16 mouse cellular contexts compared by ENCODE assay signal in genomic region chr14:27299705-27300104, GRCm38 (mm10).
DNase-seq lines count a peak whose midpoint lies in the region; ATAC-seq lines count a peak whose summit lies in the region.
"Had no signal": no experiment of that assay in that cellular context is flagged by ENCODE, and none has a peak within 500 bp of the region (broad histone marks: within the 10 kb centered on the region; RNA-seq: fewer than 3 reads in every experiment).

No protein-coding gene starts in this region.

- H3K4me2 ChIP-seq in heart, embryonic 15.5 days: no peak overlapping the region
- H3K4me2 ChIP-seq in liver, embryonic 15.5 days: no peak overlapping the region
- H3K4me2 ChIP-seq in liver, embryonic 11.5 days: no peak overlapping the region
- no peak overlapping the region for H3K4me2 ChIP-seq in hindbrain, embryonic 11.5 days (replicated peaks; ENCODE audit: low read depth, low read length)
- H3K4me2 ChIP-seq: embryonic facial prominence, embryonic 13.5 days; kidney, embryonic 15.5 days had no signal

- H3K4me3 ChIP-seq in heart, embryonic 15.5 days: no peak overlapping the region
- H3K4me3 ChIP-seq in liver, embryonic 15.5 days (replicated peaks): no peak overlapping the region
- H3K4me3 ChIP-seq in liver, embryonic 11.5 days (ENCODE audit: low read depth, low read length): no peak overlapping the region
- H3K4me3 ChIP-seq in hindbrain, embryonic 11.5 days (ENCODE audit: low read depth, low read length): no peak overlapping the region
- H3K4me3 ChIP-seq: embryonic facial prominence, embryonic 13.5 days; kidney, embryonic 15.5 days; left cerebral cortex, adult 2 months; limb, embryonic 10.5 days; midbrain, embryonic 10.5 days had no signal

- no peak overlapping the region for H3K9ac ChIP-seq in heart, embryonic 15.5 days
- H3K9ac ChIP-seq in liver, embryonic 15.5 days: no peak overlapping the region
- no peak overlapping the region for H3K9ac ChIP-seq in liver, embryonic 11.5 days (ENCODE audit: low read depth, low read length)
- no peak overlapping the region for H3K9ac ChIP-seq in hindbrain, embryonic 11.5 days (ENCODE audit: low read depth, low read length)
- H3K9ac ChIP-seq: embryonic facial prominence, embryonic 13.5 days; kidney, embryonic 15.5 days; liver, embryonic 14.5 days had no signal

- DNase-seq in heart, adult 8-10 months (ENCODE audit: low spot score): no peak
- no peak for DNase-seq in liver, embryonic 11.5 days (ENCODE audit: low spot score)
- DNase-seq in Muller cell, postnatal 12 days (ENCODE audit: inconsistent ontology term): peak; percentile 1
- DNase-seq in lung, postnatal 36 days: peak; percentile 59
- no peak for DNase-seq in hindbrain, embryonic 11.5 days (ENCODE audit: low spot score)
- DNase-seq: cerebellum, adult 9-10 months; thymus, postnatal 14 days had no signal

- ATAC-seq in heart, embryonic 15.5 days (replicated peaks; ENCODE audit: insufficient number of reproducible peaks, insufficient read depth, low FRiP score, low read depth): no peak
- no peak for ATAC-seq in liver, embryonic 15.5 days (ENCODE audit: insufficient read depth)
- ATAC-seq in liver, embryonic 11.5 days (replicated peaks; ENCODE audit: low FRiP score): no peak
- ATAC-seq in hindbrain, embryonic 11.5 days (ENCODE audit: low FRiP score): no peak
- no peak for ATAC-seq in erythroid progenitor cell, adult 5-6 weeks (replicated peaks; ENCODE audit: low FRiP score, poor library complexity, severe bottlenecking)

- peaks cover 2% of the 10 kb centered on the region; the same call in 1 of the 2 replicates for H3K4me1 ChIP-seq in heart, embryonic 15.5 days (replicated peaks)
- H3K4me1 ChIP-seq in liver, embryonic 15.5 days (replicated peaks): peaks cover 5% of the 10 kb centered on the region; the same call in 1 of the 2 replicates
- no peaks in the 10 kb centered on the region for H3K4me1 ChIP-seq in liver, embryonic 11.5 days (replicated peaks; ENCODE audit: control insufficient read depth, insufficient read depth, low read length)
- H3K4me1 ChIP-seq in hindbrain, embryonic 11.5 days (replicated peaks; ENCODE audit: control insufficient read depth, insufficient read depth, low read length): no peaks in the 10 kb centered on the region
- H3K4me1 ChIP-seq: embryonic facial prominence, embryonic 13.5 days; limb, embryonic 10.5 days; midbrain, embryonic 10.5 days had no signal

- WGBS in heart, embryonic 15.5 days: 53% methylated on average over 4 of the region's 4 CpGs
- 27% methylated on average over 4 of the region's 4 CpGs for WGBS in liver, embryonic 15.5 days (ENCODE audit: insufficient replicate concordance)
- WGBS in liver, embryonic 11.5 days: 35% methylated on average over 4 of the region's 4 CpGs
- WGBS in hindbrain, embryonic 11.5 days: 77% methylated on average over 4 of the region's 4 CpGs

- H3K9me3 ChIP-seq in heart, embryonic 15.5 days (replicated peaks): no peaks in the 10 kb centered on the region
- H3K9me3 ChIP-seq in liver, embryonic 15.5 days (replicated peaks): no peaks in the 10 kb centered on the region
- H3K9me3 ChIP-seq in liver, embryonic 11.5 days (ENCODE audit: control insufficient read depth, low read length): no peaks in the 10 kb centered on the region
- no peaks in the 10 kb centered on the region for H3K9me3 ChIP-seq in hindbrain, embryonic 11.5 days (ENCODE audit: control insufficient read depth, low read length)
- H3K9me3 ChIP-seq: embryonic facial prominence, embryonic 13.5 days; kidney, embryonic 15.5 days; limb, embryonic 10.5 days; midbrain, embryonic 10.5 days had no signal

- H3K27me3 ChIP-seq in heart, embryonic 15.5 days: no peaks in the 10 kb centered on the region
- no peaks in the 10 kb centered on the region for H3K27me3 ChIP-seq in liver, embryonic 15.5 days
- H3K27me3 ChIP-seq in liver, embryonic 11.5 days (replicated peaks; ENCODE audit: control insufficient read depth, insufficient read depth, low read length): no peaks in the 10 kb centered on the region
- H3K27me3 ChIP-seq in hindbrain, embryonic 11.5 days (ENCODE audit: control insufficient read depth, insufficient read depth, low read length): no peaks in the 10 kb centered on the region
- H3K27me3 ChIP-seq: embryonic facial prominence, embryonic 13.5 days; kidney, embryonic 15.5 days had no signal

- H3K36me3 ChIP-seq in heart, embryonic 15.5 days: no peaks in the 10 kb centered on the region
- H3K36me3 ChIP-seq in liver, embryonic 15.5 days (replicated peaks): no peaks in the 10 kb centered on the region
- no peaks in the 10 kb centered on the region for H3K36me3 ChIP-seq in liver, embryonic 11.5 days (ENCODE audit: control insufficient read depth, insufficient read depth, low read length)
- no peaks in the 10 kb centered on the region for H3K36me3 ChIP-seq in hindbrain, embryonic 11.5 days (ENCODE audit: control insufficient read depth, insufficient read depth, low read length)
- H3K36me3 ChIP-seq: embryonic facial prominence, embryonic 13.5 days; kidney, embryonic 15.5 days; limb, embryonic 10.5 days; midbrain, embryonic 10.5 days had no signal

- 0 out of 2 replicates have a peak overlapping the region, but pooled peaks have one; percentile 18 for H3K27ac ChIP-seq in heart, embryonic 15.5 days
- peak overlapping the region; percentile 45; the same call in 1 of the 2 replicates for H3K27ac ChIP-seq in liver, embryonic 15.5 days (replicated peaks)
- no peak overlapping the region for H3K27ac ChIP-seq in liver, embryonic 11.5 days (ENCODE audit: low read depth, low read length)
- H3K27ac ChIP-seq in hindbrain, embryonic 11.5 days (ENCODE audit: low read depth, low read length): no peak overlapping the region
- H3K27ac ChIP-seq: embryonic facial prominence, embryonic 13.5 days; kidney, embryonic 15.5 days; left cerebral cortex, adult 2 months; limb, embryonic 10.5 days; liver, embryonic 14.5 days; midbrain, embryonic 10.5 days had no signal

Comparison
In these comparisons a context has a peak if more than half of its experiments do, and no peak if none do; other contexts are left out.
1. H3K27ac ChIP-seq: peak in heart, embryonic 15.5 days (single experiment) and liver, embryonic 15.5 days (single experiment); none in liver, embryonic 11.5 days (single experiment) and hindbrain, embryonic 11.5 days (single experiment).
2. DNase-seq: peak in Muller cell, postnatal 12 days (single experiment) and lung, postnatal 36 days (single experiment); none in heart, adult 8-10 months (single experiment), liver, embryonic 11.5 days (single experiment) and hindbrain, embryonic 11.5 days (single experiment).